Mouse (Mus musculus) forebrain, postnatal 0 days (tissue): Measurements from ENCODE around the gene Gsk3b. TPM values are rescaled to one million over a fixed set of nuclear protein-coding genes. Genes with fewer than 3 reads are reported as not detected.
A peak's percentile ranks its signal among the peaks of the same experiment; 100 is the strongest.
"Not testable (repeated sequence)": the region's sequence is repeated elsewhere in the genome, so short reads cannot be mapped to it uniquely, and the experiment has no call there.

Source experiments
- ATAC-seq: fragments of 200-750 bp; cut with Nextera tagmentation; 2 replicates; pipeline ENCODE4 v1.8.0; 2017; ENCODE audit warnings: mild to moderate bottlenecking, moderate library complexity
- DNase-seq: peaks from one replicate; pipeline ENCODE4 v3.0.0-alpha.2; 2015
- H3K27ac ChIP-seq: fragments of 300-500 bp; sonication (generic); 2 replicates; pipeline ENCODE4 v1.5.1; 2014; ENCODE audit warnings: low read depth, mild to moderate bottlenecking, antibody characterized with exemption, low read length, moderate library complexity, mixed read lengths
- H3K27me3 ChIP-seq: fragments of 300-500 bp; sonication (generic); 2 replicates; pipeline ENCODE4 v1.6.1; 2014; ENCODE audit warnings: mild to moderate bottlenecking, low read length, mixed read lengths; ENCODE audit not compliant: insufficient read depth
- H3K36me3 ChIP-seq: fragments of 300-500 bp; sonication (generic); 2 replicates; pipeline ENCODE4 v1.6.1; 2014; ENCODE audit warnings: mild to moderate bottlenecking, moderate library complexity; ENCODE audit not compliant: insufficient read depth
- H3K4me1 ChIP-seq: fragments of 300-500 bp; sonication (generic); 2 replicates; pipeline ENCODE4 v1.6.1; 2014; ENCODE audit warnings: antibody characterized with exemption; ENCODE audit not compliant: insufficient read depth
- H3K4me2 ChIP-seq: fragments of 300-500 bp; sonication (generic); 2 replicates; pipeline ENCODE4 v1.6.1; 2014; ENCODE audit warnings: low read depth, mild to moderate bottlenecking, moderate library complexity
- H3K4me3 ChIP-seq: fragments of 300-500 bp; sonication (generic); 2 replicates; pipeline ENCODE4 v1.5.1; 2014; ENCODE audit warnings: low read depth, low read length, mixed read lengths
- H3K9ac ChIP-seq: fragments of 300-500 bp; sonication (generic); 2 replicates; pipeline ENCODE4 v1.6.1; 2014; ENCODE audit warnings: mild to moderate bottlenecking
- H3K9me3 ChIP-seq: fragments of 300-500 bp; sonication (generic); 2 replicates; pipeline ENCODE4 v1.6.1; 2016; ENCODE audit warnings: low read length
- CTCF ChIP-seq: sonication (generic); IDR thresholded peaks from 2 replicates; pipeline ENCODE4 v1.5.1; 2016; ENCODE audit warnings: antibody characterized with exemption, control low read depth, low read depth
- WGBS: fragments of 180-500 bp; shearing (Covaris S2); extraction: QIAGEN DNeasy Blood & Tissue Kit; methylation state at CpG from one replicate; pipeline ENCODE4 v1.1.7; 2014; 5-methylcytosine and 5-hydroxymethylcytosine counted together
- polyA plus RNA-seq: library from polyadenylated mRNA; unstranded; fragments of >200 nt; fragmentation: Nextera tagmentation; extraction: Ambion mirVana; gene quantifications from 2 replicates; pipeline ENCODE4 v1.2.1, GENCODE M21; 2015
- total RNA-seq: library from RNA; depleted of rRNA; stranded (reverse); fragments of >200 nt; gene quantifications from 2 replicates; pipeline ENCODE4 v1.2.3, GENCODE M21; 2014; rRNA removed

Gene Gsk3b
- total RNA-seq: 97.8 and 132 TPM in 2 replicates
- polyA plus RNA-seq: 86.1 and 141 TPM in 2 replicates

- Histone ChIP-seq H3K9ac (peak within 1 kb of the TSS; percentile 98), H3K27me3 (no peaks in the 10 kb centered on the region), H3K36me3 (no peaks in the 10 kb centered on the region), H3K9me3 (no peaks in the 10 kb centered on the region), H3K27ac (peak within 1 kb of the TSS; percentile 100), H3K4me3 (peak within 1 kb of the TSS; percentile 99), H3K4me1 (peaks cover 12% of the 10 kb centered on the region; the same call in 1 of the 2 replicates), H3K4me2 (peak within 1 kb of the TSS; percentile 81)
- DNase-seq (peak; percentile 100), ATAC-seq (peak; percentile 90)
- WGBS: 2% methylated on average over 68 of the region's 69 CpGs
- no peak for TF ChIP-seq CTCF
Measured at GRCm38 (mm10) chr16:38088629-38089446, at the start of gene Gsk3b. Gene Gsk3b (plus strand): TSS chr16:38089001.

GRCm38 (mm10) chr16:38042160-38042559, 46.6 kb upstream of the Gsk3b start:
- no peak for DNase-seq
- no peak for TF ChIP-seq CTCF
- no peak for ATAC-seq
- Histone ChIP-seq H3K27me3 (no peaks in the 10 kb centered on the region), H3K9me3 (no peaks in the 10 kb centered on the region), H3K4me1 (no peaks in the 10 kb centered on the region), H3K36me3 (no peaks in the 10 kb centered on the region), H3K27ac (no peak overlapping the region), H3K4me3 (no peak overlapping the region), H3K4me2 (no peak overlapping the region), H3K9ac (no peak overlapping the region)
- 81% methylated on average over 1 of the region's 1 CpGs for WGBS

- Histone ChIP-seq H3K9me3 (no peaks in the 10 kb centered on the region), H3K27me3 (no peaks in the 10 kb centered on the region), H3K4me3 (no peak overlapping the region), H3K27ac (no peak overlapping the region), H3K4me2 (no peak overlapping the region), H3K36me3 (no peaks in the 10 kb centered on the region), H3K4me1 (peaks cover 7% of the 10 kb centered on the region; the same call in 1 of the 2 replicates), H3K9ac (no peak overlapping the region)
- ATAC-seq (peak; percentile 87), DNase-seq (peak; percentile 59)
- WGBS: 74% methylated on average over 5 of the region's 5 CpGs
- TF ChIP-seq CTCF: no peak
Measured at GRCm38 (mm10) chr16:38044551-38044950, 44.2 kb upstream of the Gsk3b start.

GRCm38 (mm10) chr16:38047781-38048558, 40.8 kb upstream of the Gsk3b start:
- no peak for TF ChIP-seq CTCF
- no peak for ATAC-seq

GRCm38 (mm10) chr16:38057898-38058297, 30.9 kb upstream of the Gsk3b start:
- no peaks in the 10 kb centered on the region for H3K36me3 ChIP-seq
- WGBS: 75% methylated on average over 1 of the region's 1 CpGs
- no peaks in the 10 kb centered on the region for H3K9me3 ChIP-seq
- H3K27ac ChIP-seq: no peak overlapping the region
- no peak overlapping the region for H3K4me2 ChIP-seq
- H3K27me3 ChIP-seq: no peaks in the 10 kb centered on the region
- H3K4me3 ChIP-seq: no peak overlapping the region
- no peak for ATAC-seq
- no peak overlapping the region for H3K9ac ChIP-seq
- H3K4me1 ChIP-seq: no peaks in the 10 kb centered on the region
- no peak for DNase-seq
- no peak for TF ChIP-seq CTCF

More at GRCm38 (mm10) chr16:38047781-38048558, 40.8 kb upstream of the Gsk3b start:
- Histone ChIP-seq H3K9ac (no peak overlapping the region), H3K4me1 (peaks cover 7% of the 10 kb centered on the region; the same call in 1 of the 2 replicates), H3K27me3 (no peaks in the 10 kb centered on the region), H3K4me3 (peak overlapping the region; percentile 14; the same call in 1 of the 2 replicates), H3K27ac (no peak overlapping the region), H3K36me3 (no peaks in the 10 kb centered on the region), H3K4me2 (peak overlapping the region; percentile 37), H3K9me3 (no peaks in the 10 kb centered on the region)
- whole genome bisulfite sequencing: 40% methylated on average over 23 of the region's 23 CpGs
- no peak for DNase-seq

- no peaks in the 10 kb centered on the region for H3K27me3 ChIP-seq
- H3K36me3 ChIP-seq: no peaks in the 10 kb centered on the region
Measured at GRCm38 (mm10) chr16:38058836-38059235, 30.0 kb upstream of the Gsk3b start.

GRCm38 (mm10) chr16:38059631-38060030, 29.2 kb upstream of the Gsk3b start:
- H3K9me3 ChIP-seq: no peaks in the 10 kb centered on the region
- H3K36me3 ChIP-seq: no peaks in the 10 kb centered on the region
- H3K4me2 ChIP-seq: no peak overlapping the region
- H3K27ac ChIP-seq: no peak overlapping the region
- no peak overlapping the region for H3K9ac ChIP-seq
- no peak for ATAC-seq
- 94% methylated on average over 4 of the region's 4 CpGs for WGBS
- no peaks in the 10 kb centered on the region for H3K27me3 ChIP-seq
- H3K4me1 ChIP-seq: no peaks in the 10 kb centered on the region
- DNase-seq: no peak
- no peak overlapping the region for H3K4me3 ChIP-seq
- no peak for TF ChIP-seq CTCF

More at GRCm38 (mm10) chr16:38058836-38059235, 30.0 kb upstream of the Gsk3b start:
- DNase-seq (no peak), ATAC-seq (no peak)
- no peak overlapping the region for H3K9ac ChIP-seq
- no peak for TF ChIP-seq CTCF
- H3K27ac ChIP-seq: no peak overlapping the region
- no peaks in the 10 kb centered on the region for H3K9me3 ChIP-seq
- no peaks in the 10 kb centered on the region for H3K4me1 ChIP-seq
- H3K4me2 ChIP-seq: no peak overlapping the region
- no peak overlapping the region for H3K4me3 ChIP-seq
- 92% methylated on average over 3 of the region's 3 CpGs for WGBS

- DNase-seq: peak; percentile 63
- not testable (repeated sequence) for H3K4me3 ChIP-seq, H3K9me3 ChIP-seq, H3K9ac ChIP-seq, H3K27me3 ChIP-seq, H3K4me2 ChIP-seq, H3K27ac ChIP-seq, ATAC-seq, H3K36me3 ChIP-seq, H3K4me1 ChIP-seq
- 57% methylated on average over 1 of the region's 5 CpGs for WGBS
Measured at GRCm38 (mm10) chr16:38073859-38074631, 14.8 kb upstream of the Gsk3b start.
